Mouse (Mus musculus) CH12F3 (cell line): ENCODE results near the gene Colgalt1.

Experiments used
- in situ Hi-C: fragments of 300-500 bp; cut with MboI; formaldehyde crosslinking; loops from 2 replicates; pipeline ENCODE4 v1.14.3; 2020; ENCODE audit warnings: low sequenced_read_pairs

Gene Colgalt1

DNA sequence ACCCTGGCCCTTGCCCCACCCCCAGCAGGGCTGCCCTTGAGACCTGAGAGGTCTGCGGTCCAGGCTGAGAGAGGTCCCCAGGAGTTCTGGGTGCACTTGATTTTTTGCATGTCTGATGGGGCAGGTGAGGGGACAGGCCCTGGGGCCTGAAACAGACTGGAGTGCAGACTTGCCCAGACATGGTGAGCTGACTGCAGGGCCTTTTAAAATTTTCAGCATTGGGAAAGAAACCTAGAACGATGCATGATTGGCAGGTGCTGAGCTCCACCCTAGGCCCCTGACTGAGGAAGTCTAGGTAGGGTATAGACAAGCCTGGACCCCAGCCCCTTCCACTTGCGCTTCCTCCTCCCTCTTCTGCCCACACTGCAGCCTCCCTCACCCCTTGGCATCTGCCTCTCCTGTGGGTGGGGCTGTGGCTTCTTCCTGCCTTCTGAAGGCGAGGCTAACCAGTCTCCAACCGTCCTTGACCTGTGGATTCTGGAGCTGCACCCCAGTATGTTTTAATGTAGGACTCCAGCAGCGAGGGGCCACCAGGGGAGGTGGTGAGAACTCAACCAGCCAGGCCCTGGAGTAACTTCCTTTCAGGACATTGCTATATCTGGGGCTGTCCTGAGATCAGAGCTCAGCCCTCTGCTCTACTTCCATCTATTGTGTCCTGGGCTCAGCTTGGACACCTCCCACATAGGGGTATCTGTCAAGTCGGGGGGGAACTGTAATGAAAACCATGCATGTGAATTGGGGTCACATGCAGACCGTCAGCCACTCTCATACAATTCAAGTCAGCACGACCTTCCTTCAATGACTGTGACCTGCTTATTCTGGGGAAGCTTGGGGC lies 16.7 kb downstream of the Colgalt1 start:
- in situ Hi-C loops = no loop called here

DNA sequence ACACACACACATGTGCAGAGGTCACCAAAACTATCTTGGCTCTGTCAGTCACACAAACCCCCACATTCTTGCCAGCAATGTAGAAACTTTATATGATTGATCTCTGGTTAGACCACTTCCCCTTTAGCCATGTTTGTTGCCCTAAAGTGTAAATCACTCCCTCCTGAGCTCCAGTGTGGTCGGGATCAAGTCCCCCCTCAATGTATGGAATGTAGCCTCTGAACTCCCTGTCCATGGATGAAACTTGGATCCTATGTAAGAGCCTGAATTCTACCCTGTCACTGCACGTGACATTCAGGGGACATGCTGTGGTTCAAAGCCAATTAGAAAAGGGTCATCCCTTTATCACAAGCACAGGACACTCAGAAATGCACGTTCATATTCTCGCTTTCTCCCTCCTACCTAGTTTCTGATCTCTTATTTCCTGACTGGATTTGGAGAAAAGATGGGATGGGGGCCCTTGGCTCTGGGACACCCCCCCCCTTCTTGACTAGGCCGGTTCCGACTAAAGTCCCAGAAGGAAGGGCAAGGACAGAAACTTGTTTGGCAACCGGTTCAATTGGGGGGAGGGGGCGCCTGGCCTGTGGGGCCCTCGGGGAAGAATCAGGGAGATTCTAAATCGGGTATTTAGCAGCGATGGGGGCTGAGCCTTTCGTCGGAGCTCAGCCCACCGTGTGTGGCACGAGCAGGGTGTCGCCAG lies 17.7 kb downstream of the Colgalt1 start:
- in situ Hi-C loops = no loop called here

DNA sequence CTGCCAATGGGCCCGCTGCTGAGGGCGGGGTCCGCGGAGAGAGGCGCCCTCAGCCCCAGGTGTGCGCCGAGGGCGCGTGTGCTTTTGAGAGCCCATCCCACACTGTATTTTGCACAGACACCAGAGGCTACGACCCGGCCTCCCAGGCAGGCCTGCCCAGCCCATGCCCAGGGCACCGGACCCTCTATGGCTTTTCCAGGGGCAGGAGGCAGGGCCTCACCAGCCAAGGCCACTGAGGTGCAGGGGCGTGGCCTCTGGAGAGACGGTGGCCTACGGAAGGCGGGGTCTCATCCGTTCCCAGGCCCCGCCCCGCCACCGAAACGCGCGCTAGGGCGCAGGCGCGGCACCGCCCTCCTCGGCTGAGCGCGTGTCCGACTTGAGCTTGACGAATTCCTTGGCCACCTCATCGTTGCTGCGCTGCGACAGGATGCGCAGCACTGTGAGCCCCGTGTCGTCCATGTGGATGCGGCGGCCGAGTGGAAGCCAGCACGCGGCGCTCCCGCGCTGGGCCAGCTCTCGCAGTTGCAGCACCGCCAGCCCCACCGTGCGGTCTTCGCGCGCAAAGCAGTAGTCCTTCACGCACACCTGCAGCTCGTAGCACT lies 18.4 kb downstream of the Colgalt1 start:
- in situ Hi-C loops = no loop called here

DNA sequence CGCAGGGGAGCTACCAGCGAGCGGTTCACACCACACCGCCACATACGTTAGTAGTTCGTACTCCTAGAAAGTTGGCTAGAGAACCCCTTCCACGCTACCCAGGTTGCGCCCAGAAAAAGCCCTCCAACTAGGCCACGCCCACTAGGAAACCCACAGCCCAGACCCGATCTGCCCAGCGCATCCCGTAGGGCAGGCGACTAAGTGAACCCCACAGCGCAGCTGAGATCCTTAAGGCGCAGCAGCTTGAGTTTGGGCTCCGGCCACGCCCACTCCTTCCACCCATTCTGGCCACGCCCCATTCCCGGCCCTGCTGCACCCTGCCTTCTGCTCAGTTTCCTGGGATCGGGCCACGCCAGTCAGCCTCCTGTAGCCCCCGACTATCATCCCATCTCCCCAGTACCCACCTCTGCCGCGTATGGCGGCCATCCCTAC lies 19.0 kb downstream of the Colgalt1 start:
- in situ Hi-C loops = no loop called here

GRCm38 (mm10) chr8:71630761-71631160 lies 20.0 kb downstream of the Colgalt1 start:
- in situ Hi-C loops = no loop called here

DNA sequence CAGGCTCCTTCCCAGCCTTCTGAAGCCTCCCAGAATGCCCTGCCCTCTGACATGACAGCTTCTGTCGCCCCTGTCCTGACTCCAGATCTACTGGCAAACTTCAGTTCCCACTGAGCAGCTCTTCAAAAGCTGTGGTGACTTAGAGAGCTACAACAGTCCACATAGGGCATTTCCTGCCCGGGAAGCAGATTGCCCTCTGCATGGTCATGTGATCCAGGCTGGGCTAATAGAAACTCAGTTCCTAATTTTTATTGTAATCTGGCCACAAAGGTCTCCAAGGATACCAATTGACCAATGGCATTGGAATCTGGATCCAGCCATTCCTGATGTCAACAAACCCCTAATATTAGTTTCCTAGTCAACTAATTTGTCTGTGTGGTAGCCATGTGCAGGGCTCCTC lies 21.1 kb downstream of the Colgalt1 start:
- in situ Hi-C loops = no loop called here

- in situ Hi-C loops = no loop called here
Measured at GRCm38 (mm10) chr8:71633164-71633563, 22.4 kb downstream of the Colgalt1 start.

DNA sequence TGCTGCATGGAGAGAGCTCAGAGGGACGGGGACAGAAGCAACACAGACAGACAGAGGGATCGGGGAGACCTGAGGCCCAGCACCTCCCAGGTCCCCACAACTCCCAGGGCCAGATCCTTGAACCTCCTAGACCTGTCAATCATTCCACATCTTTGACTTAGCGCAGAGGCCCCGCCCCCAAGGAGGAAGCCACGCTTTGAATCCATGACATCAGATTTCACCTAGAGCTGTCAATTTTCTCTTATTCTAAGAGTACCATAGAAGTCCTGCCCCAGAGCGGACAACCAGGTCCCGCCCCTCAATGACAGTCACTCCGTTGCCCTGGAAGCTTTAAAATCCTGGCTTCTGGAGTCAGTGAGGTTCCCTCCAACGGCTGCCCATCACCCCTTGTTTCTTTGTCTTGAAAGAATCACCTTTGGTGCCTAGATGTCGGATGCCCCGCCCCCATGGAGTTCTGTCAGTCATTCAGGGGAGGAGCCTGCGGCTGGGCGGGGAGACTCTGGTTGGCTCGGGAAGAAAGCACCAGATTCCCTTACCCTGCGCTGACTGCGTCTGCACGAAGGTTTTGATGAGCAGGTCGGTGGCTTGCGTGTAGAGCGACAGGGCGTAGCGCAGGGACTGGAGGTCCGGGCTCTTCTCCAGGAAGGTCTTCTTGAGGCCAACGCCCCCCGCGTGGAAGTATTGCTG lies 23.3 kb downstream of the Colgalt1 start:
- in situ Hi-C loops = no loop called here

- in situ Hi-C loops = no loop called here
Measured at GRCm38 (mm10) chr8:71637149-71638095, 26.6 kb downstream of the Colgalt1 start.

GRCm38 (mm10) chr8:71638321-71638720 lies 27.5 kb downstream of the Colgalt1 start:
- in situ Hi-C loops = no loop called here

DNA sequence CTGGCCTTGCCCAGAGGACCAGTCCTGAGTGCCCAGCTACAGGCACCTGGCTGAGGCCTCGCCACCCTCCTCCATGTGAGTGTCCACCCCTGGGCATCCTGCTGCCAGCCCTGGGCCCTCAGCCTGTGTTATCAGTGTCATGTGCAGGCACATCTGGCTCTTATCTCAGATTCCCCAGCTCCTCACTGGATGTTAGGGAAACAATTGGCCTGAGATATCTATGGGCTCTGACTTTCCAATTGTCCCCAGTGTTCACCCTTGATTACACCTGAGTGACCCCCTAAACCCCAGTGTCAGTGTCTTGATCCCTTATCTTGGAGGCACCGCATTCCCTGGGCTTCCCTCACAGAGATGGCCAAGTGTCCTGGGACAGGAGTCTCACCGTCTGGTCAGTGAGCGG lies 28.5 kb downstream of the Colgalt1 start:
- in situ Hi-C loops = no loop called here

- in situ Hi-C loops = no loop called here
Measured at GRCm38 (mm10) chr8:71645510-71645909, 34.7 kb downstream of the Colgalt1 start.

DNA sequence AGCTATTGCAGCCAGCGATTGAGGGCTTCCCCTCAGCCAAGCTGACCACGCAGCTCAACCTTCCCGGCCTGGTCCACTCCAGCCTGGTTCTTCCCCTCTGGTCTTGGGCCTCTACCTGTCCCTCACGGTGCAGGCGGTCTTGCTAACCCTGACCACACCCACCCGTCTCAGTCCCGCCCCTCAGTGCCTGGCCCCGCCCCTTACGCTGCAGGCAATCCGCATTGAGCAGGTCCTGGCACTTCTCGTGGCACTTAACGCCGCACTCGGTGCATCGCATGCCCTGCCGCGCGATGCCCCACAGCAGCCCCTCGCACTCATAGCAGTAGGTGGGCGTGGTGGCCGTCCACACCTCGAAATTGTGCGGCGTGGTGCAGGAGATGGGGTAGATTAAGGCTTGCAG lies 43.8 kb downstream of the Colgalt1 start:
- in situ Hi-C loops = loop anchor here (10.0 kb wide), 1 partner anchor 90 kb away; the partner anchor contains the start of genes Nxnl1 and Slc27a1

GRCm38 (mm10) chr8:71657816-71658215 lies 47.0 kb downstream of the Colgalt1 start:
- in situ Hi-C loops = loop anchor here (10.0 kb wide), 1 partner anchor 93 kb away; the partner anchor contains the start of genes Nxnl1 and Slc27a1

DNA sequence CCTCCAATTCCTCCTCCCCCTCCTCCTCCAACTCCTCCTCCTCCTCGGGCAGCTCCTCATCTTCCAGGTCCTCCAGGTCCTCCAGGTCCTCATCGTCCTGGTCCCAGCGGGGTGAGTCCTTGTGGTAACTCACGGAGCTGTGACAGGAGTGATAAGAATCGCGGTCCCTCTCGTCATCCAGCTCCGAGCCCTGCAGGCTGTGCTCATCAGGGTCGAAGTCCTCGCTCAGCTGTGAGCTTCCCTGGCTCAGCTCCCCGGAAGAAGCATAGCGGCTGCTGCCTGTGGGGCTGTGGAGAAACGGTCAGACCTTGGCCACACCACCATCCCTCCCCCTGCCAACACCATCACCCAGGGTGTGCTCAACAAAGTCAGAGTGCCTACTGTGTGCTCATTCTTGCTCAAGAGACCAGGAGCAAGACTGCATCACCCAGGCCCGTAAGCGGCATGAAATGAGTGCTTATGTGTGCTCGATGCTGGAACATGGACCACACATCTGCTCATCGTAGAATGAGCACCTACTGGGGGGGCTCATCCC lies 47.8 kb downstream of the Colgalt1 start:
- in situ Hi-C loops = loop anchor here (10.0 kb wide), 1 partner anchor 94 kb away; the partner anchor contains the start of genes Nxnl1 and Slc27a1

- in situ Hi-C loops = loop anchor here (10.0 kb wide), 1 partner anchor 95 kb away; the partner anchor contains the start of genes Nxnl1 and Slc27a1
Measured at GRCm38 (mm10) chr8:71659751-71660150, 49.0 kb downstream of the Colgalt1 start.

- in situ Hi-C loops = no loop called here
Measured at GRCm38 (mm10) chr8:71660325-71661120, 49.7 kb downstream of the Colgalt1 start.

GRCm38 (mm10) chr8:71665331-71666130 lies 54.7 kb downstream of the Colgalt1 start:
- in situ Hi-C loops = no loop called here
